Mouse (Mus musculus): ENCODE measurements around the gene Upf1.

The Upf1 gene

DNA sequence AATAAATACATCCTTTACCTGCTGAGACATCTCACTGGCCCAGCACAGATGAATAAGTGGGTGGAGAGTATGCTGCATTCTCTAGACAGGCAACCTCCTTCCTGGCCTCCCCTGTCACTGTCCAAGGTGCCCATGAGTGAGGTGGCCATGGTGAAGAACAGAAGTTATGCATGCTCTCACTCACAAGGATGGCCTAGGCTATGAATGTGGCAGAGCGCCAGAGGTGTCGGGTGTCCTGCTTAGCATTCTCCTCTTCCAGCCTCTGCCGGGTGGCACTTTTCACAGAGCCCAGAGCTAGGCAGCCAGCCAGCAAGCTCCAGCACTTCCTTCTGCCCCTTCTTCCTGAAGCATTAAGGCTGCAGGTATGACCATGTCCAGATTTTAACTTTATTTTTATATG lies 6.3 kb upstream of the Upf1 start:
- DNase-seq (ENCODE audit: extremely low read depth, low read depth) = no peak

DNA sequence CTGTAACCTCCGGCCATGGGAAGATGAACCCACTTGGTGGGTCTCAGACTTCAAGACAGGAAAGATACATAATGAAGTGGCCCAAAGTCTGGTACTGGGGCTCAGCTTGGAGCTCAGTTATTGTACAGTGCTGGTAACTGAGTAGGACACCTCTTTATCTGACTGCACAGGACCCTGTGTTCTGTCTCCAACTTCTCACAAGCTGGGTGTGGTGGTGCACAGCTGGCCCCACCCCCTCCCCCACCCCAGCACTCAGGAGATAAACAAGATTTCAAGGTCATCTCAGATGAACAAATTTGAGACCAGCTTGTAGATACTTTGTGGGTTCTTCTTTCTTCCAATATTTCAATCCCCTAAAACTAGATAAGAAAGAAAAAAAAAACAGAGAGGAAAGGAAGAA lies 3.0 kb upstream of the Upf1 start:
- peak; percentile 46 for DNase-seq (ENCODE audit: extremely low read depth, low read depth)

DNA sequence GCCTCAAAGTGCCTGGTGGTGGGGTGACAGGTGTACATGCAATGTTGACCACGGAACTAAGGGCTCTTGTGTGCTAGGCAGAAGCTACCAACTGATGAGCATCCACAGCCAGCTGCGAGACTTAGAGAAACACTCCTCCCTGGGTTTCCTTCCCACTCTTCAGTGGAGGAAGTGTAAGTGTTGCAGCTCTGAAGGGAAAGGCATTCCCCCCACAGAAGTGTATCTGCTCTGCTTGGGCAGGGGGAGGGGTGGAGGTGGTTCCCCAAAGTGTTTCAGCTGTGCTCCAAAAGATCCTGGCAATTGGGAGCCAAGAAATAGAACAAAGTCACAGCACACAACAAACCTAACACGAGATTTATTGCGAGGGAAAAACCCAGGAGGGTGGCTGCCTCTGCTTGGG lies 926 bp upstream of the Upf1 start:
- DNase-seq (ENCODE audit: extremely low read depth, low read depth) = no peak

DNA sequence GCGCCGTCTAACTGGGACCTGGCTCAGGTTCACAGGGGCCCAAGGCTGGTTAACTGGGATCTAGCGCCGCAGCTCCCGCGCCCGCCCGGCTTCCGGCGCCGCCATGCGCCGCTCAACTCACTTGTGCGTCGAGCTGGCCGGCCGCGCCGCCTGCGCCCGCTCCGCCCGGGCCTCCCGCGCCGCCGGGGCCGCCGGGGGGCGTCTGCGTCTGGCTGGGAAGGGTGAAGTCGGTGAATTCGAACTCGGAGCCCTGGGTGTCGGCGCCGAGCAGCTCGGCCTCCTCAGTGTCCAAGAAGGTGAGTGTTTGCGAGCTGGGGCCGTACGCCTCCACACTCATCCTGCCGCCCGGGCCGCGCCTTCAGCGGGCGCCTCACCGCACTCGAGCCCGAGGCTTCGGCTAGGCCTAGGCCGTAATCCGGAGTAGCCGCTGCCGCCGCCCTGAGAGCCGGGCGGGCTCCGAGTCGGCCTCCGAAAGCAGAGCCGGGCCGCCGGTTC lies 374 bp downstream of the Upf1 start:
- DNase-seq (ENCODE audit: extremely low read depth, low read depth) = no peak

DNA sequence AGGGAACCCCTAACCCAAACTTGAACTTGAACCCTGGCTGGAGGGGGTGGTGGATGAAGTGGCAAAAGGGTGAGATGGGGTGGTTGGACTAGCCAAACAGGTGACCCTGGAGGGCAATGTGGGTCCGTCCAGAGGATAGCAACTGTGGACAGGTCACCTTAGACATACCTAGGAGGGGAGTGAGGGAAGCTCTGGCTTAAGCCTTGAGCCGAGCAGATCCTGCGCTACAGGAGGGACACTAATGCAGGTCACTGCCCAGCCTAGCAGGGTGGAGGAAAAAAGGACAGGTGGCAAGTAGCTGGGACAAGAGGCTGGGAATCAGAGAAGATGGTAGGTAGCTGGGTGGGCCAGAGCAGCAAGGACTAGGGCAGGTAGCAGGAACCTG lies 1.1 kb downstream of the Upf1 start:
- DNase-seq (ENCODE audit: extremely low read depth, low read depth) = no peak

GRCm38 (mm10) chr8:70351035-70351999 lies 1.8 kb downstream of the Upf1 start:
- no peak for DNase-seq (ENCODE audit: extremely low read depth, low read depth)

- no peak for DNase-seq (ENCODE audit: extremely low read depth, low read depth)
Observed at GRCm38 (mm10) chr8:70347860-70348420, 5.1 kb downstream of the Upf1 start.

DNA sequence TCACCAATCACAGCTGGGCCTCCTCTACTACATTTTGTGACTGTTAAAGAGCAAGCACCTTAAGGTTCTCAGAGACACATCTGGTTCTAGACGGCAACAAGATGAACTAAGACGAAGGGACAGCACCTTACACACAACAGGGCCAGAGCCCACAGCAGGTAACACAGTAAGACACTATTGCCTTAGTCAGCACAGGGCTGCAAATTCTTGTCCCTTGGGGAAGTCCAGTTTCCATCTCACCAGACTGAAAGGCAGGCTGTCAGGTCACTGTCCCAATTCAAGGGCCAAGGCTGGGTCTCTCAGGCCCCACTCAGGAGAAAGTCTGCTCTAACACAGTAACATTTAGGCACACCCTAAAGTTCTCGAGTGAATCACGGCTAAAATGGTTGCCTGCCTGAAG lies 5.6 kb downstream of the Upf1 start:
- DNase-seq (ENCODE audit: extremely low read depth, low read depth) = no peak

- no peak for DNase-seq (ENCODE audit: extremely low read depth, low read depth)
Observed at GRCm38 (mm10) chr8:70344279-70344678, 8.8 kb downstream of the Upf1 start.

GRCm38 (mm10) chr8:70343696-70344095 lies 9.4 kb downstream of the Upf1 start:
- DNase-seq (ENCODE audit: extremely low read depth, low read depth) = no peak

- no peak for DNase-seq (ENCODE audit: extremely low read depth, low read depth)
Observed at GRCm38 (mm10) chr8:70343076-70343475, 10.0 kb downstream of the Upf1 start.

DNA sequence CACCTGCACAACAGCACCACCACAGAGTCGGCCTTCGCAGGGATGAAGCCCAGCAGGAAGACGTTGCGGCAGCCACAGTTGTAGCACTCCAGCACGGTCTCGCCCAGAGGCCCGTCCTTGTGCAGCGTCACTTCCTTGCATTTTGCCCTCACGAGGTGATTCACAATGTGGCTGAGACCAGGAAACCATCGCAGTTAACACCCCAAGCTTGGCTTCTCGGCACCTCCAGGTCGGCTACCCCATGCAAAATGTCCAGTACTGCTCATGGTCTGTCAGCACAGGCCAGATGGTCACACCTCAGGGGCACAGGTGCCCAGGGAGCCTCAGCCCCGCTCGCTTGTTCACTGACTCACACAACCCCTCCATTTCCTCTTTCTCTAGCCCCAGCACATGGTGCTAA lies 11.1 kb downstream of the Upf1 start:
- DNase-seq (ENCODE audit: extremely low read depth, low read depth) = no peak

DNA sequence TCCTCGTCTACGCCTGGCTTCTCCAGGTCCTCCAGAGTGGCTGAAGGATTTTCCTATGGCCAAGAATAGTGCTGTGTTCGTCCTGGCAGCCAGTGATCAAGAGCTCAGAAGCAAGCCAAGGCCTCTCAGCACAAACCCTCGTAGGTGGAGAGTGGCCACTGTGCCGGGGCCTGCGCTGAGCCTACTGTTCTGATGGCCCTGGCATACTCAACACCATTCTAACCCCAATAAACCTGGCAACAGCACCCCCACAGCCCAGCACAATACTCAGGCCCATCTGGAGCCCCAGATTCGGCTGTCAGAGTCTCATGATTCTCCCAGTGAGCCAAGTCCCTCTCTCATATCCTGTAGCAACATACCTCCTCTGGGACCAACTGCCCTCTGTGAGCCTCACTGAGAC lies 12.4 kb downstream of the Upf1 start:
- DNase-seq (ENCODE audit: extremely low read depth, low read depth) = no peak

GRCm38 (mm10) chr8:70338931-70339330 lies 14.1 kb downstream of the Upf1 start:
- no peak for DNase-seq (ENCODE audit: extremely low read depth, low read depth)

DNA sequence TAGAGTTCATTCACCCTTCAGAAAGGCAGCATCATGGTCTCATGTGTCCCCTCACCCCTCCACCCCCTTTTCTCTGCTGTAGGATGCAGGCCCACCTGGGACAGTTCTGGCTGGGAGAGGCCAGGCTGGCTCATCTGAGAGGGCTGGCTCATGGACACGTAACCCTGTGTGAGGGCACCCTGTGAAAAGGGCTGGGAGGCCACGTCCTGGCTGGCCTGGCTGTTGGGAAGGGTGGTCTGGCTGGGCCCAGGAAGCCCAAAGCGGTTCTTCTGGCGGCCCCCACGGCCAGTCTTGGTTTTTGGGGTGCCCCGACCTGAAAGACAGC lies 20.2 kb downstream of the Upf1 start:
- no peak for DNase-seq (ENCODE audit: extremely low read depth, low read depth)

- DNase-seq (ENCODE audit: extremely low read depth, low read depth) = no peak
Observed at GRCm38 (mm10) chr8:70332070-70332877, 20.8 kb downstream of the Upf1 start.

DNA sequence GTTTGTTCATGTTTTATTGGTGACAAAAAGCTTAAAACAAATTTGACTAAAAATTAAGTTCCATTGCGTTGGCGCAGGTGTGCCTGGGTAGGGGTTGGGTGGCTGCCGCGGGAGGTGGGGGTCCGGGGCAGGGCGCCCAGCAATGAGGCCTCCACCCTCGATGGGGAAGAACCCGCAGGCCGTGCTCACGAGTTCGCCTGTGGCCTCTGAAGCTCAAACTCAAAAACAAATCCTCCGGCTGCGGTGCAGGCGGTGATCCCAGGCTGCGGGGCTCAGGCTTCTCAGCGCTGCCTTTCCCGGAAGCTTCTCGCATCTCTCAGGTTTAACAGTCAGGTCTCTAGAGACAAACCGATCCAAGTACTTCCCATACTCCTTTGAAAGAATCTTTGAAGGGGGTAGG lies 21.6 kb downstream of the Upf1 start:
- DNase-seq (ENCODE audit: extremely low read depth, low read depth) = no peak

DNA sequence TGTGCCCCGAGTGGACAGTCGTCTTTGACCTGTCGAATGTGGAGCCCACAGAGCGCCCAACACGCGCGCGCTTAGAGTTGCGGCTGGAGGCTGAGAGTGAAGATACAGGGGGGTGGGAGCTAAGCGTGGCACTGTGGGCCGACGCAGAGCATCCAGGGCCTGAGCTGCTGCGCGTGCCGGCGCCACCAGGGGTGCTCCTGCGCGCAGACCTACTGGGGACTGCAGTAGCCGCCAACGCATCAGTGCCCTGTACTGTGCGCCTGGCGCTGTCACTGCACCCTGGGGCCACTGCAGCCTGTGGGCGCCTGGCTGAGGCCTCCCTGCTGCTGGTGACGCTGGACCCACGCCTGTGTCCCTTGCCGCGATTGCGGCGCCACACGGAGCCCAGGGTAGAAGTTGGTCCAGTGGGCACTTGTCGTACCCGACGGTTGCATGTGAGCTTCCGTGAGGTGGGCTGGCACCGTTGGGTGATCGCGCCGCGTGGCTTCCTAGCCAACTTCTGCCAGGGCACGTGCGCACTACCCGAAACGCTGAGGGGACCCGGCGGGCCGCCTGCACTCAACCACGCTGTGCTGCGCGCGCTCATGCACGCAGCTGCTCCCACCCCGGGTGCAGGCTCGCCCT lies 22.2 kb downstream of the Upf1 start:
- no peak for DNase-seq (ENCODE audit: extremely low read depth, low read depth)

- no peak for DNase-seq (ENCODE audit: extremely low read depth, low read depth)
Observed at GRCm38 (mm10) chr8:70329835-70330740, 23.0 kb downstream of the Upf1 start.

DNA sequence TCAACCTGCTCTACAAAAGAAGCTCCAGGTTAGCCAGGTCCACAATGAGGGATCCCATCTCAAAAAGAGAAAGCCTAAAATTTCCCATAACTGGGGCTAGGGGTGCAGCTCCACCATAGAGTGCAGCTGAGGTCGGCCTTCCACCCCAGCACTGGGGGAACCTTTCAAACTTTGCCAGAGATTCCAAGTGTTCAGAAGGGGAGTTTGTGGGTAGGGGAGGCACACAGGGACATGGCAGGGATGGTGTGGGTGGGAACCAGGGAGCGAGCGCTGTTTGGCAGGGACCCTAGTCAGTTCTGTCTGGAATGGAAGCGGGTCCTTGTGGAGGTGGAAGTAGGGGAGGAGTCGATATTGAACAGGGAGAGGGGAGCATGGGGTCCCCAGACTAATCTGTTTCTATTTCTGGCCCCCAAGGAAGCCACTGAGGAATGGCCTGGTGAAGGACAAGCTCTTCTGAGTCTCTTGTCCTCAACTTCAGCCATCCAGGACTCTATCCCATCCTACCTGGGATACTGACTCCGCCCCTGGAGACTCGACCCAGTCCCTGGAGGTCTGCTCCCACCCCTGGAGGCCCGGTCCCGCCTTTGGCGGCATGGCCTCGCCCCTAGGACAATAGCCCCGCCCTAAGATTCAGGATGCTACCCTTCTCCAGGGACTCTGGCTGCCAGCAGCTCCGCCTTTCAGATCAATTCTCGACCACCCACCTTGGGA lies 23.8 kb downstream of the Upf1 start, which contains the start of gene Gdf1:
Gene Gdf1, plus strand, starts transcription at position 694 of the 711 bp plus-strand sequence.
- no peak for DNase-seq (ENCODE audit: extremely low read depth, low read depth)
